Mouse (Mus musculus) NIH3T3 (cell line): Measurements from ENCODE around the gene Ltbr.
"Not testable (repeated sequence)": the region's sequence is repeated elsewhere in the genome, so short reads cannot be mapped to it uniquely, and the experiment has no call there.

ENCODE experiments used
- DNase-seq: peaks from one replicate; pipeline ENCODE4 v3.0.0-alpha.2; 2012; ENCODE audit warnings: low read depth

The Ltbr gene

GRCm38 (mm10) chr6:125312171-125312570 is 1.5 kb downstream of the Ltbr start:
- no peak for DNase-seq

GRCm38 (mm10) chr6:125309406-125309805 is 4.3 kb downstream of the Ltbr start:
- no peak for DNase-seq

GRCm38 (mm10) chr6:125308921-125309320 is 4.8 kb downstream of the Ltbr start:
- no peak for DNase-seq

GRCm38 (mm10) chr6:125307091-125307490 is 6.6 kb downstream of the Ltbr start:
- no peak for DNase-seq

- DNase-seq: no peak
Measured at GRCm38 (mm10) chr6:125305465-125305864, 8.2 kb downstream of the Ltbr start.

- not testable (repeated sequence) for DNase-seq
Measured at GRCm38 (mm10) chr6:125304408-125304807, 9.3 kb downstream of the Ltbr start.

- no peak for DNase-seq
Measured at GRCm38 (mm10) chr6:125303242-125303641, 10.4 kb downstream of the Ltbr start.

GRCm38 (mm10) chr6:125302231-125302982 is 11.3 kb downstream of the Ltbr start:
- DNase-seq: no peak

GRCm38 (mm10) chr6:125300982-125301381 is 12.7 kb downstream of the Ltbr start:
- no peak for DNase-seq

- DNase-seq: no peak
Measured at GRCm38 (mm10) chr6:125297149-125297820, 16.4 kb downstream of the Ltbr start.

GRCm38 (mm10) chr6:125294049-125294448 is 19.6 kb downstream of the Ltbr start:
- no peak for DNase-seq

- no peak for DNase-seq
Measured at GRCm38 (mm10) chr6:125292256-125292655, 21.4 kb downstream of the Ltbr start.

GRCm38 (mm10) chr6:125291329-125291728 is 22.4 kb downstream of the Ltbr start:
- DNase-seq: peak; percentile 82

- DNase-seq: no peak
Measured at GRCm38 (mm10) chr6:125288730-125289129, 25.0 kb downstream of the Ltbr start.

- no peak for DNase-seq
Measured at GRCm38 (mm10) chr6:125286944-125287343, 26.7 kb downstream of the Ltbr start.

- DNase-seq: no peak
Measured at GRCm38 (mm10) chr6:125285890-125286289, 27.8 kb downstream of the Ltbr start, which contains the start of gene Tuba3a. TSS of gene Tuba3a (minus strand) at chr6:125286042.

GRCm38 (mm10) chr6:125284751-125285150 is 28.9 kb downstream of the Ltbr start:
- no peak for DNase-seq

- DNase-seq: no peak
Measured at GRCm38 (mm10) chr6:125284250-125284649, 29.4 kb downstream of the Ltbr start.

- not testable (repeated sequence) for DNase-seq
Measured at GRCm38 (mm10) chr6:125282721-125283120, 31.0 kb downstream of the Ltbr start.

GRCm38 (mm10) chr6:125279729-125280128 is 34.0 kb downstream of the Ltbr start:
- DNase-seq: no peak

- peak; percentile 87 for DNase-seq
Measured at GRCm38 (mm10) chr6:125274841-125275563, 38.7 kb downstream of the Ltbr start.

- DNase-seq: no peak
Measured at GRCm38 (mm10) chr6:125272228-125272785, 41.4 kb downstream of the Ltbr start.
